Mouse (Mus musculus) ES-E14 (cell line): ENCODE results near the gene Tfr2. TPM values are rescaled to one million over a fixed set of nuclear protein-coding genes. Genes with fewer than 3 reads are reported as not detected.
A peak's percentile ranks its signal among the peaks of the same experiment; 100 is the strongest.

Source experiments
- DNase-seq: peaks from one replicate; pipeline ENCODE4 v3.0.0-alpha.2; 2013; ENCODE audit warnings: low read depth, low spot score
- H3K27ac ChIP-seq: 2 replicates; pipeline ENCODE4 v1.5.1; 2012; ENCODE audit warnings: low read depth, mild to moderate bottlenecking, low read length, moderate library complexity, mixed read lengths; ENCODE audit not compliant: poor library complexity, insufficient read depth, severe bottlenecking
- H3K36me3 ChIP-seq: 2 replicates; pipeline ENCODE4 v1.6.1; 2012; ENCODE audit warnings: mild to moderate bottlenecking, low read length, moderate library complexity, mixed read lengths; ENCODE audit not compliant: control insufficient read depth, poor library complexity, insufficient read depth, severe bottlenecking
- H3K4me1 ChIP-seq, 2 experiments: fragments of 150-350 bp in 1 of 2; sonication (generic) in 1 of 2; 2 replicates each; pipeline ENCODE4 v1.6.1; 2012; ENCODE audit warnings: low read length in 2 of 2, mild to moderate bottlenecking in 1 of 2, mixed read lengths in 1 of 2; ENCODE audit not compliant: control insufficient read depth in 2 of 2, insufficient read depth in 2 of 2, poor library complexity in 1 of 2
- H3K4me3 ChIP-seq, 2 experiments: fragments of 150-350 bp in 1 of 2; sonication (generic) in 1 of 2; 2 replicates each; pipeline ENCODE4 v1.5.1; 2012; ENCODE audit warnings: low read length in 2 of 2, low read depth in 1 of 2, mild to moderate bottlenecking in 1 of 2, mixed read lengths in 1 of 2; ENCODE audit not compliant: insufficient read depth in 1 of 2, poor library complexity in 1 of 2, severe bottlenecking in 1 of 2
- H3K9ac ChIP-seq: 2 replicates; pipeline ENCODE4 v1.6.1; 2012; ENCODE audit warnings: low read depth, mild to moderate bottlenecking, low read length, mixed read lengths; ENCODE audit not compliant: poor library complexity, insufficient read depth, severe bottlenecking
- H3K9me3 ChIP-seq: fragments of 150-350 bp; sonication (generic); 2 replicates; pipeline ENCODE4 v1.6.1; 2012; ENCODE audit warnings: low read depth, mild to moderate bottlenecking, low read length; ENCODE audit not compliant: control insufficient read depth, insufficient read depth
- CHD2 ChIP-seq: IDR thresholded peaks from 2 replicates; pipeline ENCODE4 v1.6.1; 2014; ENCODE audit warnings: mild to moderate bottlenecking, low read depth, low read length, inconsistent platforms
- HCFC1 ChIP-seq: IDR thresholded peaks from 2 replicates; pipeline ENCODE4 v1.6.1; 2012; ENCODE audit warnings: low read length, inconsistent platforms, borderline replicate concordance; ENCODE audit not compliant: insufficient read depth
- MAFK ChIP-seq: IDR thresholded peaks from 2 replicates; pipeline ENCODE4 v1.6.1; 2014; ENCODE audit warnings: mild to moderate bottlenecking, low read depth, low read length, inconsistent platforms; ENCODE audit not compliant: insufficient read depth
- ZC3H11A ChIP-seq: IDR thresholded peaks from 2 replicates; pipeline ENCODE4 v1.6.1; 2012; ENCODE audit warnings: low read depth, mild to moderate bottlenecking, inconsistent platforms, low read length, borderline replicate concordance
- ZNF384 ChIP-seq: IDR thresholded peaks from 2 replicates; pipeline ENCODE4 v1.6.1; 2012; ENCODE audit warnings: low read depth, low read length, inconsistent platforms
- in situ Hi-C, 2 experiments: fragments of 600-800 bp; cut with MboI; formaldehyde crosslinking; loops; one replicate each; pipeline ENCODE4 v1.15.1; 2025; ENCODE audit warnings: low sequenced_read_pairs in 2 of 2, inconsistent platforms in 1 of 2; ENCODE audit not compliant: unreplicated experiment in 2 of 2
- total RNA-seq: library from RNA; depleted of rRNA; stranded (reverse); fragments of 300-350 nt; gene quantifications from 2 replicates; pipeline ENCODE4 v1.2.3, GENCODE M21; 2012

Gene Tfr2
- total RNA-seq, 1 experiment: 3.7 TPM

DNA sequence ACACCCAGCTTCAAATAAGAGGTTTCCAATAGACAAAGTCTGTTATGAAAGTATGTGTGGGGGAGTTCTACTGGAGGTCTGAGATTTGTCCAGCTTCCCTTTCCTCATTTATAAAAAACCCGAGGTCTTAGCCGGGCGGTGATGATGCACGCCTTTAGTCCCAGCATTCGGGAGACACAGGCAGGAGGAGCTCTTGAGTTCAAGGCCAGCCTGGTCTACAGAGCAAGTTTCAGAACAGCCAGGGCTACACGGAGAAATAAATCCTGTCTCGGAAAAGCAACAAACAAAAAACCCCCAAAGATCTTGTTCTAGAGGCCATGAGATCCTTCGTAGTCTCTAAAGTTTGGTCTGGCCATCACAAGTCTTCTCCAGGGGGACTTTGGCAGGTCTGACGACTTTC lies 58.4 kb downstream of the Tfr2 start:
- H3K9ac ChIP-seq: peak overlapping the region; percentile 90
- no peak for DNase-seq
- in situ Hi-C loops: no loop called here
- H3K4me3 ChIP-seq: peak overlapping the region; percentile 88 to 94
- TF ChIP-seq ZC3H11A (no peak), HCFC1 (no peak), ZNF384 (no peak)
- H3K36me3 ChIP-seq: no peaks in the 10 kb centered on the region; the same call in 1 of the 2 replicates
- H3K4me1 ChIP-seq: peaks cover 0 to 21% of the 10 kb centered on the region in 2 experiments; a peak in 1 of 4 replicates
- peak overlapping the region; percentile 80; the same call in 1 of the 2 replicates for H3K27ac ChIP-seq
- H3K9me3 ChIP-seq: no peaks in the 10 kb centered on the region

DNA sequence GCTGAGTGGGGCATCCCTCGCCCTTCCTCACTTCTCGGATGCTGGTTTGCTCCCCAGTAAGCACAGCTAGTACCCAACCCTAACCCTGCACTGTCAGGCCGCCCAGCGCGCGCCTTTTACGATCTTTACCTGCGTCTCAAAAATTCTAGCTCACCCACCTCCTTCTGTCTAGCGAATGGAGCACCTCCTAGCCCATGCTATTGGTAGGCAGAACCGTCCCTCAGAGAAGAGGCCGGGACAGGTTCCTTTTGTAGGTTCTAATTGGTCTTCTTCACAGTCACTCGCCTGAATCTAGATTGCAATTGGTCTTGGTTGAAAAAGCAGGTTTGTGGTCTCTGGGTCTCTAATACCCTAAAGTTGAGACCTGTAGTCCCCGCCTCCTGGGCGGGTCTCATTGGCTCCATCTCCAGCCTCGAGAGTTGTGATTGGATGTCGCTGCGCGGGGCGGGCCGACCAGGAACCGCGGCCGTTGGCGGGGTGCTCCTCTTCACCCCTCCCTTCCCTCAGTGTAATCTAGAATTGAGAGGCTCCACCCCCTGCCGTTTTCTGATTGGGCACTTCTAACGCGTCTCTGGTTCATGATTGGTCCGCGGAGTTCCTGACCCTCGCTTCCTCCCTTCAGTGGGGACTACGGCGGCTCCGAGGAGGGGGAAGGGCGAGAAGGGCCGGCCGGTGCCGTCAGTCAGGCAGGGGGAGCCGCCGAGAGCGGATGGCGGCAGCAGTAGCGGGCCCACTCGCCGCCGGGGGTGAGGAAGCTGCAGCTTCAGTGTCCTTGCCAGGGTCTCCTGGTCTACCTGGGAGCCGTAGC lies 59.1 kb downstream of the Tfr2 start, which contains the start of the genes Fbxo24, Lrch4 and Gm20605:
TSS of gene Fbxo24 (minus strand) at position 505 of the 808 bp plus-strand sequence.
TSS of gene Lrch4 (plus strand) at position 624 of the 808 bp plus-strand sequence.
TSS of gene Gm20605 (plus strand) at position 678 of the 808 bp plus-strand sequence.
- TF ChIP-seq ZC3H11A: no peak
- TF ChIP-seq CHD2: peak; percentile 98
- TF ChIP-seq HCFC1: peak; percentile 72
- in situ Hi-C loops: no loop called here

DNA sequence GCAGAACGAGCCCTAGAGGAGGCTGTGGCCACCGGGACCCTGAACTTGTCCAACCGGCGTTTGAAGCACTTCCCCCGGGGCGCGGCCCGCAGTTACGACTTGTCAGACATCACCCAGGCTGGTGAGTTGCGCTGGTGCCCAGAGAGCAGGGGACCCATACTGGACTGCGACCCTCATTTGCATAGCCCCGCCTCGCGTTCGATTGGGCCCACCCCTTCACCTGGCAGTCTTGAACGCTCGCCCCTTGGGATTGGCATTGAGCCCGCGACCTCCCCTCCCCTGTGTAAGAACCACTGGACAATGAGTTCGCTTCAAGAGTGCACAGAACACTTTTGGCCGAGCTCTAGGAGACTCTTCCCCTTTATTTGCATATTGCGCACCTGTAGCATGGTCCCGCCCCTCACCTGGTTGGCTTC lies 59.7 kb downstream of the Tfr2 start:
- in situ Hi-C loops: no loop called here
- peak overlapping the region; percentile 97 to 99 for H3K4me3 ChIP-seq
- peak overlapping the region; percentile 95 for H3K27ac ChIP-seq
- H3K4me1 ChIP-seq: peaks cover under 1 to 29% of the 10 kb centered on the region in 2 experiments; a peak in 2 of 4 replicates
- H3K36me3 ChIP-seq: peaks cover 7% of the 10 kb centered on the region
- TF ChIP-seq MAFK (no peak), HCFC1 (peak; percentile 9; the same call in 1 of the 2 replicates)
- no peak for DNase-seq
- no peaks in the 10 kb centered on the region for H3K9me3 ChIP-seq
- H3K9ac ChIP-seq: peak overlapping the region; percentile 95

More for the DNA sequence above, 59.1 kb downstream of the Tfr2 start, which contains the start of the genes Fbxo24, Lrch4 and Gm20605:
- Histone ChIP-seq H3K4me1 (peaks cover 0 to 27% of the 10 kb centered on the region in 2 experiments; a peak in 2 of 4 replicates), H3K4me3 (peak within 1 kb of the TSS; percentile 97 to 99), H3K27ac (peak within 1 kb of the TSS; percentile 95), H3K36me3 (peaks cover 1% of the 10 kb centered on the region; the same call in 1 of the 2 replicates), H3K9me3 (no peaks in the 10 kb centered on the region), H3K9ac (peak within 1 kb of the TSS; percentile 95)
- DNase-seq: peak; percentile 99

DNA sequence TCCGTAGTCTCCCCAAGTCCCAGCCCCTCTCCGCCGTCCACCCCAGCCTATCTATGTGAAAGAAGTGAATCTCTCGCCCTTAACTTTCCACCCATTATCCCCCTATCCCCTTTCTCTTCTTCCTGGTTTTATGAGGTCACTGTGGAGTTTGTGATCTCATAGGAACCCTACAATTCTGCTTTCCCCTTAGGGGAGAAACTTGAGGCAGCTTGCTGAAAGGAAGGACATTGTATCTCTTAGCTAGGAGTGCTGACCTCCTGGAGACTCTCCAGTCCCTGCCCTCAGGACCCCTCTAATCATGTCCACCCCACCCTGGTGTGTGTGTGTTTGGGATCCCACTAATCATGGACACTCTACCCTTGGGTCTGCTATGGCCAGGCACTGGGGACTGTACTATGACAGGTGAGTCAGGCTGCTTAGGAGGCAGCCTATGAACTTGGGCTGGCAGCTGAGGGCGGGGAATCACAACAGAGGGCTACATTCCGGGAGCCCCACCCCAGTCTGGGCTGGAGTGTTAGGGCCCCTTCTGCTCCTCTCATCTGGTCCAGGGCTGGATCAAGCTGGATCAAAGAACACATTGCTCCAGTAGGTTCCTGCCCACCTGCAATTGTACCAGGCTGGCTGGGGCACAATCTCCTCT lies 60.4 kb downstream of the Tfr2 start:
- Histone ChIP-seq H3K9me3 (no peaks in the 10 kb centered on the region), H3K4me1 (peaks cover 2 to 24% of the 10 kb centered on the region in 2 experiments; a peak in 2 of 4 replicates), H3K27ac (peak overlapping the region; percentile 95), H3K4me3 (peak overlapping the region; percentile 97 to 99), H3K36me3 (peaks cover 7% of the 10 kb centered on the region), H3K9ac (peak overlapping the region; percentile 95)
- DNase-seq: no peak
- in situ Hi-C loops: no loop called here
- no peak for TF ChIP-seq CHD2
- no peak for TF ChIP-seq ZC3H11A
- no peak for TF ChIP-seq MAFK
- no peak for TF ChIP-seq HCFC1
- no peak for TF ChIP-seq ZNF384
